Mouse (Mus musculus): ENCODE measurements around the gene Top3a. TPM values are rescaled to one million over a fixed set of nuclear protein-coding genes. Genes with fewer than 3 reads are reported as not detected.

Top3a gene
- polyA plus RNA-seq, 1 experiment from 2014 or later: 20.5 TPM

DNA sequence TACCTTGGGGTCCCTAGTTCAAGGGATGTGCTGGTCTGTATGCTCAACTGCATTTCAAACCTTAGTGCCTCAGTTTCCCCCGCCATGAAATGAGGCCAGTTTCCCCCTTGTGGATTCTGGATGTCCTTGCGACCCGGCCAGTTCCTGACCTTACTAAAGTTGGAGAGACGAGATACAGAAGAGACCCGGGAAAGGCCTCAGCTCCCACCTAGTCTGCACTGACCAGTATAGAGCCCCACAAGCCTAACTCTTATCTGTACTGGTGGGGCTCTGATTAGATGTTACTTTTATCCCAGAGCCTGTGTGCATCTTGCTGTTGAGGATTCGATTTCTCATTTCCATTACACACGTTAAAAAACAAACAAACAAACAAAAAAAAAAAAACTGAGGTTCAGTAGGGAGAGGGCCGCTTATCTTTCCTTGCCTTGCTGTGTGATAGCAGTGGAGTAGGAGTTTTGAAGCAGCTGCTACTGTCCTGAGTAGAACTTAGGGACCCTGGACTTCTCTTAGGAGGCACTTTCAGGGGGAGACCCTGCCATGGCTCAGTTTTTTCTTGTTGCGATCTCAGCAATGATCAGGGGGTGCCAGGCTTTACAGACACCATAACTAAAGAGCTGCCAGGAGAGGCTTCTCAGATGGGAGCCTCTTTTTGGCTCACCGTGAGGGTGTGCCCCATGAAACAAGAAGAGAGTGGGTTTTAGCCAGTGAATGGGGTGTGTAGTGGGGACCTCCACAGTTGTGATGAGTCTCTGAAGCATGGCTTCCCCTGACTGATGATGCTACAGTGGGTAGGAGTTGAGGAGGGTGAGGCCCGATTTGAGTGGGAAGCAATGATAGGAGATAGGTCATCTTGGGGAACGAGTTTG is 76.6 kb downstream of the Top3a start:
- 28% methylated on average over 12 of the region's 12 CpGs for WGBS
- no peaks in the 10 kb centered on the region for H3K27me3 ChIP-seq (ENCODE audit: control insufficient read depth, insufficient read depth, low read length)
- H3K9me3 ChIP-seq (replicated peaks; ENCODE audit: control insufficient read depth, low read length): no peaks in the 10 kb centered on the region
- no peak for DNase-seq (ENCODE audit: low spot score)
- H3K36me3 ChIP-seq (replicated peaks; ENCODE audit: control insufficient read depth, insufficient read depth, low read depth, low read length): no peaks in the 10 kb centered on the region; the same call in 1 of the 2 replicates
- peak overlapping the region; percentile 84 for H3K4me3 ChIP-seq (ENCODE audit: low read depth, low read length)
- H3K4me2 ChIP-seq (ENCODE audit: low read depth, low read length): peak overlapping the region; percentile 81
- no peak overlapping the region for H3K27ac ChIP-seq (replicated peaks; ENCODE audit: low read depth, low read length)
- ATAC-seq (replicated peaks; ENCODE audit: insufficient number of reproducible peaks, low FRiP score, low TSS enrichment, low read depth): no peak
- peak overlapping the region; percentile 89 for H3K9ac ChIP-seq (replicated peaks; ENCODE audit: low read length)
- H3K4me1 ChIP-seq (ENCODE audit: control insufficient read depth, insufficient read depth, low read length): peaks cover 4% of the 10 kb centered on the region; the same call in 1 of the 2 replicates

DNA sequence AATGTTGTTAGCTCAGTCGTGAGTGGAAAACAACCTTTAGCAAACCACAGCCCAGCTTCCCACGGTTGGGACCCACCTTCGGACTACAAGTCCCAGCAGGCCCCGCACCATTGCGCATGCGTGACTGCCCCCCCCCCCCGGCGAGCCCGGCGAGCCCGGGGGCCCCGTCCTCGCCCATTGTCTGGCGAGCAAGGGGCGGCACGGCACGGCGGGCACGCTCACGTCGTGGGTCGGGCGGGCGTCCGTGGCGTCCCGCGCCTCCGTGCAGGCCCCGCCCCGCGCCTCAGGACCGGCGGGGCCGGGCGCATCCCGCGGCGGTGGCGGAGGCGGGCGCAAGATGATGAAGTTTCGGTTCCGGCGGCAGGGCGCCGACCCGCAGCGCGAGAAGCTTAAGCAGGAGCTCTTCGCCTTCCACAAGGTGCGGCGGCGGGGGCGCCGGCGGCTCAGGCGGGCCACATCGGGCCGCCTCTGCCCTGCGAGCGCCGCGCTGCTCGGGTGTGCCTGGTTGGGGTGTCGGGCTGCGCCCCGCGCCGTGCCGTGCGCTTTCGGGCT is 77.6 kb downstream of the Top3a start, which contains the start of gene Llgl1:
Gene Llgl1 (plus strand): TSS at position 200 of the 552 bp plus-strand sequence.
- Histone ChIP-seq H3K27me3 (ENCODE audit: control insufficient read depth, insufficient read depth, low read length) (no peaks in the 10 kb centered on the region), H3K9me3 (replicated peaks; ENCODE audit: control insufficient read depth, low read length) (no peaks in the 10 kb centered on the region), H3K4me1 (ENCODE audit: control insufficient read depth, insufficient read depth, low read length) (peaks cover 4% of the 10 kb centered on the region; the same call in 1 of the 2 replicates), H3K4me3 (ENCODE audit: low read depth, low read length) (peak within 1 kb of the TSS; percentile 84), H3K4me2 (ENCODE audit: low read depth, low read length) (peak within 1 kb of the TSS; percentile 81), H3K27ac (replicated peaks; ENCODE audit: low read depth, low read length) (peak within 1 kb of the TSS; percentile 83), H3K36me3 (replicated peaks; ENCODE audit: control insufficient read depth, insufficient read depth, low read depth, low read length) (no peaks in the 10 kb centered on the region; the same call in 1 of the 2 replicates), H3K9ac (replicated peaks; ENCODE audit: low read length) (peak within 1 kb of the TSS; percentile 89)
- DNase-seq (ENCODE audit: low spot score) (peak; percentile 94), ATAC-seq (replicated peaks; ENCODE audit: insufficient number of reproducible peaks, low FRiP score, low TSS enrichment, low read depth) (peak; percentile 72)
- WGBS: 0% methylated on average over 30 of the region's 73 CpGs

DNA sequence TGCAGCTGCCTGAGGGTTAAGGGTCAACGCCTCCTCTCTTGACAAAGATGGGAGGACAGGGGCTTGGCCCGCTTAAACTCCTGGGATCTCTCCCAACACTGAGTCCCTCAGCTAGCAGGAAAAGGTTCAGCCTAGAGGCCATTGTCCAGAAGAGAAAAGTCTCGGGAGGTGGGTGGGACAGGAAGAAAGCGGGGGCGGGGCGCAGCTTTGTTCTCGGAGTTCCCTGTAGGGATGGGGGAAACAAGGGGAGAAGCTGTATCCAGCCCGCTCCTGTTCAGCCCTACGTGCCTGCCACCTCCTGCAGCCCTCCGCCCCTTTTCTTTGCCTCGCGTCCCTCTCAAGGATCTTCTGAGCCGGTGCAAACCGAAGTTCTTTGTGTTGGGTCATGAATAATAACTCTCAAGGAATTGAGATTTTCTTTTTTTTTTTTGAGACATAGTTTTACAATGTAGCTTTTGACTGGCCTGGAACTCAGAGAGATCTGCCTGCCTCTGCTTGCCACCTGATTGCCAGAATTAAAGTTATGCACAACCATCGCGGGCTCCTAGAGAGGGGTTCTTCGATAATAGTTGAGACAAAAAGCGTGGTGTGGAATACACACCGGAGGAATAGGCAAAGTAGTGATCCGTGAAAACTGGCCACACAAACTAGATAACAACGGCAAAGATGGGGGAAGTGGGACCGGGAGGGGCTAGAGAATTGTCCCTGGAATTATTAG is 78.2 kb downstream of the Top3a start:
- 1% methylated on average over 22 of the region's 22 CpGs for WGBS
- H3K27ac ChIP-seq (replicated peaks; ENCODE audit: low read depth, low read length): peak overlapping the region; percentile 83
- peak overlapping the region; percentile 81 for H3K4me2 ChIP-seq (ENCODE audit: low read depth, low read length)
- peak overlapping the region; percentile 54 for H3K9ac ChIP-seq (replicated peaks; ENCODE audit: low read length)
- peak overlapping the region; percentile 84 for H3K4me3 ChIP-seq (ENCODE audit: low read depth, low read length)
- no peaks in the 10 kb centered on the region for H3K27me3 ChIP-seq (ENCODE audit: control insufficient read depth, insufficient read depth, low read length)
- H3K4me1 ChIP-seq (ENCODE audit: control insufficient read depth, insufficient read depth, low read length): peaks cover 4% of the 10 kb centered on the region; the same call in 1 of the 2 replicates
- peak; percentile 85 for DNase-seq (ENCODE audit: low spot score)
- no peaks in the 10 kb centered on the region; the same call in 1 of the 2 replicates for H3K36me3 ChIP-seq (replicated peaks; ENCODE audit: control insufficient read depth, insufficient read depth, low read depth, low read length)
- no peaks in the 10 kb centered on the region for H3K9me3 ChIP-seq (replicated peaks; ENCODE audit: control insufficient read depth, low read length)
- peak; percentile 64 for ATAC-seq (replicated peaks; ENCODE audit: insufficient number of reproducible peaks, low FRiP score, low TSS enrichment, low read depth)

DNA sequence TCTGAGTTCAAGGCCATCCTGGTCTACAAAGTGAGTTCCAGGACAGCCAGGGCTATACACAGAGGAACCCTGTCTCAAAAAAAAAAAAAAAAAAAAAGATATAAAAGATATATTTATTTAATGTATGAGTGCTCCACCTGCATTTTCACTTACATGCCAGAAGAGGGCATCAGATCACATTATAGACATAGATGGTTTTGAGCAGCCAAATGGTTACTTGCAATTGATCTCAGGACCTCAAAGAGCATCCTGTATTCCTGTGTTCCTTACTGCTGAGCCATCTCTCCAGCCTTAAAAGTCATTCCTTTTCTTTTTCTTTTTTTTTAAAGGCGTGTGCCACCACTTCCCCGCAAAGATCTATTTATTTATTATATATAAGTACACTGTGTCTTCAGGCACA is 79.6 kb downstream of the Top3a start:
- Histone ChIP-seq H3K4me3 (ENCODE audit: low read depth, low read length) (no peak overlapping the region), H3K27ac (replicated peaks; ENCODE audit: low read depth, low read length) (no peak overlapping the region), H3K4me2 (ENCODE audit: low read depth, low read length) (no peak overlapping the region), H3K4me1 (ENCODE audit: control insufficient read depth, insufficient read depth, low read length) (peaks cover 4% of the 10 kb centered on the region; the same call in 1 of the 2 replicates), H3K9me3 (replicated peaks; ENCODE audit: control insufficient read depth, low read length) (no peaks in the 10 kb centered on the region), H3K36me3 (replicated peaks; ENCODE audit: control insufficient read depth, insufficient read depth, low read depth, low read length) (no peaks in the 10 kb centered on the region), H3K9ac (replicated peaks; ENCODE audit: low read length) (no peak overlapping the region), H3K27me3 (ENCODE audit: control insufficient read depth, insufficient read depth, low read length) (no peaks in the 10 kb centered on the region)
- no peak for ATAC-seq (replicated peaks; ENCODE audit: insufficient number of reproducible peaks, low FRiP score, low TSS enrichment, low read depth)
- WGBS: 74% methylated on average over 2 of the region's 2 CpGs
- peak; percentile 54 for DNase-seq (ENCODE audit: low spot score)

DNA sequence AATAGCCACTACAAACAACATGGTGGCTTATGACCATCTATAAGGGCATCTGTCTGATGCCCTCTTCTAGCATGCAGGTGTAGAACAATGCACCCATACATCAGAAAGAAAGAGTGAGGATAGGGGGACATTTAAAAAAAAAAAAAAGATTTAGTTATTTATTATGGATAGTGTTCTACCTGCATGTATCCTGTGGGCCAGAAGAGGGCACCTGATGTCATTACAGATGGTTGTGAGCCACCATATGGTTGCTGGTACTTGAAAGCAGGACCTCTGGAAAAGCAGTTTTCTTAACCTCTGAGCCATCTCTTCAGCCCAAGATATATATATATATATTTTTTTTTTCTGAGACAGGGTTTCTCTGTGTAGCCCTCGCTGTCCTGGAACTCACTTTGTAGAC is 81.0 kb downstream of the Top3a start:
- Histone ChIP-seq H3K9ac (replicated peaks; ENCODE audit: low read length) (no peak overlapping the region), H3K9me3 (replicated peaks; ENCODE audit: control insufficient read depth, low read length) (no peaks in the 10 kb centered on the region), H3K36me3 (replicated peaks; ENCODE audit: control insufficient read depth, insufficient read depth, low read depth, low read length) (no peaks in the 10 kb centered on the region), H3K27me3 (ENCODE audit: control insufficient read depth, insufficient read depth, low read length) (no peaks in the 10 kb centered on the region), H3K4me3 (ENCODE audit: low read depth, low read length) (no peak overlapping the region), H3K27ac (replicated peaks; ENCODE audit: low read depth, low read length) (no peak overlapping the region), H3K4me2 (ENCODE audit: low read depth, low read length) (no peak overlapping the region), H3K4me1 (ENCODE audit: control insufficient read depth, insufficient read depth, low read length) (peaks cover 4% of the 10 kb centered on the region; the same call in 1 of the 2 replicates)
- no peak for ATAC-seq (replicated peaks; ENCODE audit: insufficient number of reproducible peaks, low FRiP score, low TSS enrichment, low read depth)
- DNase-seq (ENCODE audit: low spot score): no peak
- WGBS: 72% methylated on average over 1 of the region's 1 CpGs

Small RNAs within 50 kb of the gene (microRNA-seq; reads per million reads assigned to microRNA genes)
- gene Mir5100 (ENCODE audit: borderline number of aligned reads): 2.8 reads per million

Other genes starting within 250 kb of the Top3a start
- 31.4 and 31.5 TPM in 2 replicates for gene Alkbh5, start 241.0 kb downstream of the Top3a start, polyA plus RNA-seq (2014; fragmentation: Nextera tagmentation; extraction: Ambion mirVana)
- gene Llgl1, start 77.6 kb downstream of the Top3a start, polyA plus RNA-seq (2014; fragmentation: Nextera tagmentation; extraction: Ambion mirVana): 67.8 and 79.1 TPM in 2 replicates
- 50.5 and 56.9 TPM in 2 replicates for gene Flii, start 50.1 kb downstream of the Top3a start, polyA plus RNA-seq (2014; fragmentation: Nextera tagmentation; extraction: Ambion mirVana)
- gene Mief2, start 49.0 kb downstream of the Top3a start, polyA plus RNA-seq (2014; fragmentation: Nextera tagmentation; extraction: Ambion mirVana): 11.6 and 14.1 TPM in 2 replicates
- 8.9 and 9.9 TPM in 2 replicates for gene Smcr8, start 159 bp upstream of the Top3a start, polyA plus RNA-seq (2014; fragmentation: Nextera tagmentation; extraction: Ambion mirVana)
- gene Shmt1, start 34.4 kb upstream of the Top3a start, polyA plus RNA-seq (2014; fragmentation: Nextera tagmentation; extraction: Ambion mirVana): 59.1 and 63.0 TPM in 2 replicates
- gene Dhrs7b, start 53.3 kb upstream of the Top3a start, polyA plus RNA-seq (2014; fragmentation: Nextera tagmentation; extraction: Ambion mirVana): 30.7 and 33.7 TPM in 2 replicates
- 60.4 and 65.6 TPM in 2 replicates for gene Tmem11, start 101.9 kb upstream of the Top3a start, polyA plus RNA-seq (2014; fragmentation: Nextera tagmentation; extraction: Ambion mirVana)
- 17.8 and 19.3 TPM in 2 replicates for gene Natd1, start 137.4 kb upstream of the Top3a start, polyA plus RNA-seq (2014; fragmentation: Nextera tagmentation; extraction: Ambion mirVana)
- gene Map2k3, start 154.7 kb upstream of the Top3a start, polyA plus RNA-seq (2014; fragmentation: Nextera tagmentation; extraction: Ambion mirVana): 50.4 and 58.1 TPM in 2 replicates
- gene Kcnj12, start 245.2 kb upstream of the Top3a start, polyA plus RNA-seq (2014; fragmentation: Nextera tagmentation; extraction: Ambion mirVana): 2.4 and 2.7 TPM in 2 replicates

All from embryonic facial prominence, embryonic 11.5 days (tissue).